Mouse (Mus musculus): ENCODE results near the gene Vps37b. TPM values are rescaled to one million over a fixed set of nuclear protein-coding genes. Genes with fewer than 3 reads are reported as not detected.
A peak's percentile ranks its signal among the peaks of the same experiment; 100 is the strongest.

The Vps37b gene
- polyA plus RNA-seq, 1 experiment from 2014 or later, result 39.6 TPM

DNA sequence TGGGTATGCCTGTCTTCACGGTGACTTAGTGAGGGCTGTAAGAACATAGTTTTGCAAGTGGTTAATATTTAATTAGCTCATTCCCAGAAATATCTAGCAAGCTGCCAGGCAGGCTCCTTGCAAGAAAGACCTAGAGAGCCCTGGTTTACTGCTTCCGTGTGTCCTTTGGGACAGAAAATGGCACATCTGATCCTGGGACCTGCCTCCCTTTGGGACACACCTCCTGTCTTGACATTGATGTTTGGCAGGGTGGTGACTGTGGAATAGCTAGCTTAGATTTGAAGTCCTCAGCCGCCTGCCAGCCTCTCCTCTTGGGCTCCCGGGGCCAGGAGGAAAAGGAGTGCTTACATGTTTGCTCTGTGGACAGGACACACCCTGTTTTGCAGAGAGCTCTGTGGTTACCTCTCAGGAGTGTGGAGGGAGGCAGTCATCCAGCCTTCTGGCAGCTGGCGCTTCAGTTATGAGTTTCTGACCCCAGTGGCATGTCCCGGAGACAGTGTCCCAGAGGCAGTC, 56.3 kb downstream of the Vps37b start:
- peak; percentile 72 for ATAC-seq (ENCODE audit: insufficient read depth, low FRiP score)
- 45% methylated on average over 6 of the region's 6 CpGs for WGBS
- H3K9ac ChIP-seq (ENCODE audit: low read length), result no peak overlapping the region
- peaks cover 17% of the 10 kb centered on the region for H3K4me1 ChIP-seq (ENCODE audit: control insufficient read depth, insufficient read depth, low read length)
- H3K9me3 ChIP-seq (replicated peaks; ENCODE audit: control insufficient read depth, low read length), result no peaks in the 10 kb centered on the region
- H3K36me3 ChIP-seq (ENCODE audit: control insufficient read depth, insufficient read depth, low read length), result no peaks in the 10 kb centered on the region
- peak overlapping the region; percentile 64; the same call in 1 of the 2 replicates for H3K4me3 ChIP-seq (replicated peaks; ENCODE audit: low read length)
- H3K27ac ChIP-seq (ENCODE audit: low read length), result peak overlapping the region; percentile 78
- no peaks in the 10 kb centered on the region for H3K27me3 ChIP-seq (ENCODE audit: control insufficient read depth, insufficient read depth, low read length)
- H3K4me2 ChIP-seq (ENCODE audit: low read depth, low read length), result peak overlapping the region; percentile 84

GRCm38 (mm10) chr5:123974616-123975111, 57.4 kb downstream of the Vps37b start:
- Histone ChIP-seq H3K4me1 (ENCODE audit: control insufficient read depth, insufficient read depth, low read length) (peaks cover 12% of the 10 kb centered on the region), H3K9ac (ENCODE audit: low read length) (peak overlapping the region; percentile 78), H3K36me3 (ENCODE audit: control insufficient read depth, insufficient read depth, low read length) (no peaks in the 10 kb centered on the region), H3K4me2 (ENCODE audit: low read depth, low read length) (peak overlapping the region; percentile 84), H3K4me3 (replicated peaks; ENCODE audit: low read length) (peak overlapping the region; percentile 64), H3K9me3 (replicated peaks; ENCODE audit: control insufficient read depth, low read length) (no peaks in the 10 kb centered on the region), H3K27me3 (ENCODE audit: control insufficient read depth, insufficient read depth, low read length) (no peaks in the 10 kb centered on the region), H3K27ac (ENCODE audit: low read length) (peak overlapping the region; percentile 78)
- 18% methylated on average over 11 of the region's 11 CpGs for WGBS
- ATAC-seq (ENCODE audit: insufficient read depth, low FRiP score), result no peak

- H3K9me3 ChIP-seq (replicated peaks; ENCODE audit: control insufficient read depth, low read length), result no peaks in the 10 kb centered on the region
- no peak for ATAC-seq (ENCODE audit: insufficient read depth, low FRiP score)
- H3K27ac ChIP-seq (ENCODE audit: low read length), result peak overlapping the region; percentile 78
- no peaks in the 10 kb centered on the region for H3K36me3 ChIP-seq (ENCODE audit: control insufficient read depth, insufficient read depth, low read length)
- no peaks in the 10 kb centered on the region for H3K27me3 ChIP-seq (ENCODE audit: control insufficient read depth, insufficient read depth, low read length)
- under 1% methylated on average over 14 of the region's 14 CpGs for WGBS
- H3K4me2 ChIP-seq (ENCODE audit: low read depth, low read length), result peak overlapping the region; percentile 84
- H3K9ac ChIP-seq (ENCODE audit: low read length), result peak overlapping the region; percentile 78
- peak overlapping the region; percentile 64 for H3K4me3 ChIP-seq (replicated peaks; ENCODE audit: low read length)
- H3K4me1 ChIP-seq (ENCODE audit: control insufficient read depth, insufficient read depth, low read length), result 0 out of 2 replicates have a peak, but pooled peaks cover 8% of the 10 kb centered on the region
Measured at GRCm38 (mm10) chr5:123974179-123974485, 57.9 kb downstream of the Vps37b start.

GRCm38 (mm10) chr5:123973299-123974178, 58.5 kb downstream of the Vps37b start, which contains the start of gene Hip1r:
TSS of gene Hip1r (plus strand) at chr5:123973628.
- ATAC-seq (ENCODE audit: insufficient read depth, low FRiP score), result peak; percentile 79
- Histone ChIP-seq H3K27ac (ENCODE audit: low read length) (peak within 1 kb of the TSS; percentile 78), H3K9me3 (replicated peaks; ENCODE audit: control insufficient read depth, low read length) (no peaks in the 10 kb centered on the region), H3K36me3 (ENCODE audit: control insufficient read depth, insufficient read depth, low read length) (no peaks in the 10 kb centered on the region), H3K4me1 (ENCODE audit: control insufficient read depth, insufficient read depth, low read length) (0 out of 2 replicates have a peak, but pooled peaks cover 8% of the 10 kb centered on the region), H3K27me3 (ENCODE audit: control insufficient read depth, insufficient read depth, low read length) (no peaks in the 10 kb centered on the region), H3K4me2 (ENCODE audit: low read depth, low read length) (peak within 1 kb of the TSS; percentile 84), H3K4me3 (replicated peaks; ENCODE audit: low read length) (peak within 1 kb of the TSS; percentile 64), H3K9ac (ENCODE audit: low read length) (peak within 1 kb of the TSS; percentile 78)
- under 1% methylated on average over 97 of the region's 106 CpGs for WGBS

GRCm38 (mm10) chr5:123972453-123972852, 59.6 kb downstream of the Vps37b start:
- 64% methylated on average over 6 of the region's 6 CpGs for WGBS
- Histone ChIP-seq H3K4me3 (replicated peaks; ENCODE audit: low read length) (no peak overlapping the region), H3K9ac (ENCODE audit: low read length) (no peak overlapping the region), H3K4me2 (ENCODE audit: low read depth, low read length) (no peak overlapping the region), H3K36me3 (ENCODE audit: control insufficient read depth, insufficient read depth, low read length) (no peaks in the 10 kb centered on the region), H3K4me1 (ENCODE audit: control insufficient read depth, insufficient read depth, low read length) (peaks cover 6% of the 10 kb centered on the region; the same call in 1 of the 2 replicates), H3K27me3 (ENCODE audit: control insufficient read depth, insufficient read depth, low read length) (no peaks in the 10 kb centered on the region), H3K27ac (ENCODE audit: low read length) (no peak overlapping the region), H3K9me3 (replicated peaks; ENCODE audit: control insufficient read depth, low read length) (no peaks in the 10 kb centered on the region)
- ATAC-seq (ENCODE audit: insufficient read depth, low FRiP score), result no peak

- 88% methylated on average over 4 of the region's 4 CpGs for WGBS
Measured at GRCm38 (mm10) chr5:123970576-123970975, 61.5 kb downstream of the Vps37b start.

GRCm38 (mm10) chr5:123969216-123969615, 62.9 kb downstream of the Vps37b start:
- H3K4me3 ChIP-seq (replicated peaks; ENCODE audit: low read length), result no peak overlapping the region
- ATAC-seq (ENCODE audit: insufficient read depth, low FRiP score), result no peak
- H3K4me1 ChIP-seq (ENCODE audit: control insufficient read depth, insufficient read depth, low read length), result peaks cover 5% of the 10 kb centered on the region; the same call in 1 of the 2 replicates
- 70% methylated on average over 8 of the region's 8 CpGs for WGBS
- no peak overlapping the region for H3K27ac ChIP-seq (ENCODE audit: low read length)
- no peaks in the 10 kb centered on the region for H3K9me3 ChIP-seq (replicated peaks; ENCODE audit: control insufficient read depth, low read length)
- H3K9ac ChIP-seq (ENCODE audit: low read length), result no peak overlapping the region
- H3K27me3 ChIP-seq (ENCODE audit: control insufficient read depth, insufficient read depth, low read length), result no peaks in the 10 kb centered on the region
- no peaks in the 10 kb centered on the region for H3K36me3 ChIP-seq (ENCODE audit: control insufficient read depth, insufficient read depth, low read length)
- no peak overlapping the region for H3K4me2 ChIP-seq (ENCODE audit: low read depth, low read length)

More at GRCm38 (mm10) chr5:123970576-123970975, 61.5 kb downstream of the Vps37b start:
- Histone ChIP-seq H3K4me2 (ENCODE audit: low read depth, low read length) (no peak overlapping the region), H3K9ac (ENCODE audit: low read length) (no peak overlapping the region), H3K36me3 (ENCODE audit: control insufficient read depth, insufficient read depth, low read length) (no peaks in the 10 kb centered on the region), H3K4me3 (replicated peaks; ENCODE audit: low read length) (no peak overlapping the region), H3K9me3 (replicated peaks; ENCODE audit: control insufficient read depth, low read length) (no peaks in the 10 kb centered on the region), H3K27me3 (ENCODE audit: control insufficient read depth, insufficient read depth, low read length) (no peaks in the 10 kb centered on the region), H3K4me1 (ENCODE audit: control insufficient read depth, insufficient read depth, low read length) (peaks cover 6% of the 10 kb centered on the region; the same call in 1 of the 2 replicates), H3K27ac (ENCODE audit: low read length) (no peak overlapping the region)
- no peak for ATAC-seq (ENCODE audit: insufficient read depth, low FRiP score)

DNA sequence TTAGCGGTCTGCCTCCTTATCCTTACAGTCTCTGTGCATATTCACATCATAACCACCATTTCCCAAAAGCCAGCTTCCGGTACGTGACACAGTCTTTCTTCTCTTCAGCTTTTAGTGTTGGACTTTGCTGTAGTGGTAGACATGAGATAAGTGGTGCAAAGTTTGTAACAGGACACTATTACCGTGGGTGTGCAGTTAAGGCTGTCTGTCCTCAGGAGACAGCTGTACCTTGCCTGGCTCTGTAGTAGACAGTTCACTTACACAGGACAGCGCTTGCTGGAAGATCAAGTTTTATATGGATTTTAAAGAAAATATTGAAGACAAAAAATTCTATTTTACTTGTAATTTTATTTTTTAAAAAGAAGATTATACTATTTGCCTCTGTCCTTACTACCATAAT, 63.6 kb downstream of the Vps37b start:
- H3K4me1 ChIP-seq (ENCODE audit: control insufficient read depth, insufficient read depth, low read length), result peaks cover 5% of the 10 kb centered on the region; the same call in 1 of the 2 replicates
- H3K36me3 ChIP-seq (ENCODE audit: control insufficient read depth, insufficient read depth, low read length), result no peaks in the 10 kb centered on the region
- WGBS, result 56% methylated on average over 5 of the region's 5 CpGs
- H3K9me3 ChIP-seq (replicated peaks; ENCODE audit: control insufficient read depth, low read length), result no peaks in the 10 kb centered on the region
- no peaks in the 10 kb centered on the region for H3K27me3 ChIP-seq (ENCODE audit: control insufficient read depth, insufficient read depth, low read length)
- no peak overlapping the region for H3K27ac ChIP-seq (ENCODE audit: low read length)
- ATAC-seq (ENCODE audit: insufficient read depth, low FRiP score), result no peak
- no peak overlapping the region for H3K4me3 ChIP-seq (replicated peaks; ENCODE audit: low read length)
- no peak overlapping the region for H3K4me2 ChIP-seq (ENCODE audit: low read depth, low read length)
- H3K9ac ChIP-seq (ENCODE audit: low read length), result no peak overlapping the region

GRCm38 (mm10) chr5:123966759-123967158, 65.3 kb downstream of the Vps37b start:
- WGBS, result 58% methylated on average over 2 of the region's 2 CpGs
- no peak for ATAC-seq (ENCODE audit: insufficient read depth, low FRiP score)
- Histone ChIP-seq H3K9me3 (replicated peaks; ENCODE audit: control insufficient read depth, low read length) (no peaks in the 10 kb centered on the region), H3K36me3 (ENCODE audit: control insufficient read depth, insufficient read depth, low read length) (no peaks in the 10 kb centered on the region), H3K27ac (ENCODE audit: low read length) (no peak overlapping the region), H3K9ac (ENCODE audit: low read length) (no peak overlapping the region), H3K4me3 (replicated peaks; ENCODE audit: low read length) (no peak overlapping the region), H3K4me1 (ENCODE audit: control insufficient read depth, insufficient read depth, low read length) (peaks cover 5% of the 10 kb centered on the region; the same call in 1 of the 2 replicates), H3K27me3 (ENCODE audit: control insufficient read depth, insufficient read depth, low read length) (no peaks in the 10 kb centered on the region), H3K4me2 (ENCODE audit: low read depth, low read length) (no peak overlapping the region)
